Mouse (Mus musculus) liver, embryonic 11.5 days (tissue): ENCODE measurements around the gene Ess2. TPM values are rescaled to one million over a fixed set of nuclear protein-coding genes. Genes with fewer than 3 reads are reported as not detected.

Experiments used
- ATAC-seq: fragments of 200-750 bp; cut with Nextera tagmentation; replicated peaks from 2 replicates; pipeline ENCODE4 v1.8.0; 2017; ENCODE audit warnings: moderate number of reproducible peaks, mild to moderate bottlenecking, moderate TSS enrichment, moderate library complexity; ENCODE audit not compliant: low FRiP score
- DNase-seq: peaks from one replicate; pipeline ENCODE4 v3.0.0-alpha.2; 2017; ENCODE audit warnings: low spot score
- H3K27ac ChIP-seq: fragments of 300-500 bp; sonication (generic); 2 replicates; pipeline ENCODE4 v1.5.1; 2014; ENCODE audit warnings: mild to moderate bottlenecking, low read depth, low read length, control low read depth
- H3K27me3 ChIP-seq: fragments of 300-500 bp; sonication (generic); replicated peaks from 2 replicates; pipeline ENCODE4 v1.6.1; 2014; ENCODE audit warnings: low read length, mixed read lengths; ENCODE audit not compliant: control insufficient read depth, insufficient read depth
- H3K36me3 ChIP-seq: fragments of 300-500 bp; sonication (generic); 2 replicates; pipeline ENCODE4 v1.6.1; 2014; ENCODE audit warnings: mild to moderate bottlenecking, low read length, moderate library complexity, mixed read lengths; ENCODE audit not compliant: control insufficient read depth, insufficient read depth
- H3K4me1 ChIP-seq: fragments of 300-500 bp; sonication (generic); replicated peaks from 2 replicates; pipeline ENCODE4 v1.6.1; 2014; ENCODE audit warnings: low read length, mixed read lengths; ENCODE audit not compliant: control insufficient read depth, insufficient read depth
- H3K4me2 ChIP-seq: fragments of 300-500 bp; sonication (generic); 2 replicates; pipeline ENCODE4 v1.6.1; 2014; ENCODE audit warnings: mild to moderate bottlenecking, control low read depth, moderate library complexity
- H3K4me3 ChIP-seq: fragments of 300-500 bp; sonication (generic); 2 replicates; pipeline ENCODE4 v1.5.1; 2014; ENCODE audit warnings: low read depth, low read length, control low read depth
- H3K9ac ChIP-seq: fragments of 300-500 bp; sonication (generic); 2 replicates; pipeline ENCODE4 v1.6.1; 2014; ENCODE audit warnings: low read depth, low read length, control low read depth
- H3K9me3 ChIP-seq: fragments of 300-500 bp; sonication (generic); 2 replicates; pipeline ENCODE4 v1.6.1; 2016; ENCODE audit warnings: low read length, inconsistent platforms, mixed read lengths; ENCODE audit not compliant: control insufficient read depth
- WGBS: fragments of 180-500 bp; shearing (Covaris S2); extraction: QIAGEN DNeasy Blood & Tissue Kit; methylation state at CpG from one replicate; pipeline ENCODE4 v1.1.7; 2014; 5-methylcytosine and 5-hydroxymethylcytosine counted together
- polyA plus RNA-seq: library from polyadenylated mRNA; unstranded; fragments of >200 nt; fragmentation: Nextera tagmentation; extraction: Ambion mirVana; gene quantifications from 2 replicates; pipeline ENCODE4 v1.2.1, GENCODE M21; 2014

Gene Ess2
- polyA plus RNA-seq, 1 experiment from 2014 or later = 26.4 TPM

DNA sequence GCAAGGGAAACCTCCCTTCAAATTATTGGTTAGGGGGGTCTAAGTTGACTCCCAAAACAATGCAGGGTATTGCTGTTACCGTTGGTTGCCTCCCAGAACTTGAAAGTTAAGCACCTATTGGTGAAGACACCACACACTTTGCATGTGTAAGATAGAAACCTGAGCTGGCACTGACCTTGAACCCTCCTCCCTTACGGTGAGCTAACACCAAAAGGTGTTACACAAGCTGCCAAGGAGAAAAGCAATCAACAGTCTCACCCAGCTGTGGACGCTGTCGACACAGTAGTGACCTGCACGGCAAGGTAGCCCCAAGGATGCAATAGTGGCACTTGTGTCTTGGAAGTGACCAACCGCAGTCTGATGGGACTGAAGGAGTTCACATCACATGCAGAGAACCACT, 27.0 kb downstream of the Ess2 start:
- Histone ChIP-seq H3K4me1 (0 out of 2 replicates have a peak, but pooled peaks cover 3% of the 10 kb centered on the region), H3K9me3 (no peaks in the 10 kb centered on the region), H3K9ac (no peak overlapping the region), H3K36me3 (peaks cover 5% of the 10 kb centered on the region; the same call in 1 of the 2 replicates), H3K4me2 (no peak overlapping the region), H3K27me3 (no peaks in the 10 kb centered on the region), H3K4me3 (no peak overlapping the region), H3K27ac (no peak overlapping the region)
- ATAC-seq = no peak
- 72% methylated on average over 6 of the region's 6 CpGs for WGBS
- no peak for DNase-seq

DNA sequence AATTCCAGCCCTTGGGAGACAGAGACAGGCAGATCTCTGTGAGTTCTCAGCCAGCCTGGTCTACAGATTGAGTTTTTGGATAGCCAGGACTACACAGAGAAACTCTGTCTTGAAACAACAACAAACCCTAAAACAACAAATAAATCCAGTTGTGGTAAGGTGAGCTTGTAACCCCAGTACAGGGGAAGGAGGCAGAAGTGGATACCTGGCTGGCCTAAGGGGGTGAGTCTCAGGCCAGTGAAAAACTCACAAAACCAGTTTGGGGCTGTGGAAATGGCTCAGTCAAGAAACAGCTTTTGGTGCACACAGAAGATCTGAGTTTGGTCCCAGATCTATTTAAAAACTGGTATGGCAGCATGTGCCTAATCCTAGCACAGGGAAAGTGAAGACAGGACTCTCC, 29.0 kb downstream of the Ess2 start:
- H3K4me3 ChIP-seq = no peak overlapping the region
- ATAC-seq (no peak), DNase-seq (no peak)
- H3K9ac ChIP-seq = no peak overlapping the region
- H3K27me3 ChIP-seq = no peaks in the 10 kb centered on the region
- peaks cover 5% of the 10 kb centered on the region; the same call in 1 of the 2 replicates for H3K36me3 ChIP-seq
- 0 out of 2 replicates have a peak, but pooled peaks cover 3% of the 10 kb centered on the region for H3K4me1 ChIP-seq
- H3K4me2 ChIP-seq = no peak overlapping the region
- H3K27ac ChIP-seq = no peak overlapping the region
- H3K9me3 ChIP-seq = no peaks in the 10 kb centered on the region

DNA sequence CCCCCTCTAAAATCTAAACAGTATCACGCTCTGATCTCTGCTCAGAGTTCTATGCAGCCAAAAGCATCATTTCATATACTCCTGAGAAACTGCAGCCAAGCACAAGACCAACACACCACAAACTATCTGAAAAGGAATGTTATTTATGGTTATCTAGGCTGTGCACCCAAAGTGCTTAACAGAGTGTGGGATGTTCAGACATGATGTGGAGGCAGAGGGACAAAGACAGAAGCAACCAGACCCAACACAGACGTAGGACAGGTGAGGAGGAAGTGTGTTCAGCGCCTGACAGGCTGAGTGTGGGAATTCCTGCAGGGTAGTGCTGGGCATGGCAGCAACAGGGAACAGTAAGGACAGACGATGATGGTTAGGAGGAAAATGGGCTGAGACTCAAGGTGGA, 31.6 kb downstream of the Ess2 start:
- Histone ChIP-seq H3K9ac (no peak overlapping the region), H3K36me3 (peaks cover 5% of the 10 kb centered on the region; the same call in 1 of the 2 replicates), H3K4me3 (no peak overlapping the region), H3K4me1 (0 out of 2 replicates have a peak, but pooled peaks cover 3% of the 10 kb centered on the region), H3K9me3 (no peaks in the 10 kb centered on the region), H3K27ac (no peak overlapping the region), H3K27me3 (no peaks in the 10 kb centered on the region), H3K4me2 (no peak overlapping the region)
- 86% methylated on average over 4 of the region's 4 CpGs for WGBS
- DNase-seq = no peak
- ATAC-seq = no peak

DNA sequence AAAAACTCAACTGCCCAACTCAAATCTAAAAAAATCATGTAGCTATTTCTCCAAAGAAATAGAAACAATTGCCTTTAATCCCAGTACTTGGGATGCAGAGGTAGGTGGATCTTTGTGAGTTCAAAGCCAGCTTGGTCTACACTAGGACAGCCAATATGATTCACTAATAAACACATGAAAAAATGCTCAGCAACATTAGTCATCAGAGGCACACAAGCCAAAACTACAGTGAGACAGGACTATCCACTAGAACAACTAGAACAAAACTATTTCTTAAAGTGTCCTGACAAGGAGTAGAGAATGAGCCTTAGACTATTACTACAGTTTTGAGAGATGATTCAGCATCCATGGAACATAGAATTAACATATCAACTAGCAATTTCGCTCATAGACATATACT, 35.1 kb downstream of the Ess2 start:
- ATAC-seq (no peak), DNase-seq (no peak)
- peaks cover 25% of the 10 kb centered on the region for H3K4me1 ChIP-seq
- H3K27me3 ChIP-seq = no peaks in the 10 kb centered on the region
- H3K9me3 ChIP-seq = no peaks in the 10 kb centered on the region
- no peaks in the 10 kb centered on the region; the same call in 1 of the 2 replicates for H3K36me3 ChIP-seq
- H3K27ac ChIP-seq = no peak overlapping the region
- no peak overlapping the region for H3K4me2 ChIP-seq
- no peak overlapping the region for H3K9ac ChIP-seq
- H3K4me3 ChIP-seq = no peak overlapping the region
- 85% methylated on average over 1 of the region's 1 CpGs for WGBS

DNA sequence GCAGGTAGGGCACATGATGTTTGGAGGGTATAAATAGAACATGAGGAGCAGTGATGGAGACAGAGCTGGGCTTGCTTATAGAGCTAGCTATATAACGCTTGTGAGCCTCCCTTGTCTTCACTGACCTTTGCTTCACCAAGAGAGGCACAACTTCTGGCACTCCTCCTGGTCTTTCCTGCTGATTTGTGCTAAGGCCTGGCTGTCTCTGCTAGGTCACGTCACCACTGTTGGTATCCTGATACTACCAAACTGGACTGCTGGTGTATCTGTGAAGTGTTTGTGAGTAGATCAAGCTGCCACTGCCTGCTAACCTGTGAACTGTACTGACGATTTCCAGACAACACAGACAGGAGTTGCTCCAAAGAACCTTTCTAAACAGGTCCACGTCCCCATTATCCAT, 36.0 kb downstream of the Ess2 start:
- Histone ChIP-seq H3K4me3 (no peak overlapping the region), H3K36me3 (peaks cover 2% of the 10 kb centered on the region; the same call in 1 of the 2 replicates), H3K9ac (0 out of 2 replicates have a peak overlapping the region, but pooled peaks have one; percentile 16), H3K4me2 (no peak overlapping the region), H3K4me1 (peaks cover 30% of the 10 kb centered on the region), H3K27ac (no peak overlapping the region), H3K9me3 (no peaks in the 10 kb centered on the region), H3K27me3 (no peaks in the 10 kb centered on the region)
- DNase-seq = no peak
- 74% methylated on average over 4 of the region's 4 CpGs for WGBS
- no peak for ATAC-seq

DNA sequence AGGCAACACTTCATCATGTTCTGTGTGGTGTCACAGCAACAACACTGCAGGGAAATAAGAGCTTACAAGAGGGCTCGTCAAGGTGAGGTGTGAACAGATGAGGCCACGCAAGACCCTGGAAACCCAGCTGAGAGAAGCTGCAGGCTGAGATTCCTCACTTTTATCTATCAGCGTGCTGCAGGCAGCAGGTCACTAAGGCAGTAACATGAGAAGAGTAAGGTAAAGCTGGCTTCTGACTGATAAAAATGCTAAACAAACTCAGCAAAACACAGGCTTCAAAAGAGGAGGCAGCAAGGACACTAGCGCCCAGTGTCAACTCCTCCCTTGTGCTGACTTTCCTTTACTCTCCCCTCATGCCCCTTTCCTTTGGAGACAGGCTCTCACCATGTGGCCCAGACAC, 38.2 kb downstream of the Ess2 start:
- no peaks in the 10 kb centered on the region for H3K27me3 ChIP-seq
- peaks cover 30% of the 10 kb centered on the region for H3K4me1 ChIP-seq
- H3K27ac ChIP-seq = no peak overlapping the region
- peaks cover 2% of the 10 kb centered on the region; the same call in 1 of the 2 replicates for H3K36me3 ChIP-seq
- H3K9me3 ChIP-seq = no peaks in the 10 kb centered on the region
- 42% methylated on average over 4 of the region's 4 CpGs for WGBS
- H3K9ac ChIP-seq = no peak overlapping the region
- 0 out of 2 replicates have a peak overlapping the region, but pooled peaks have one; percentile 1 for H3K4me2 ChIP-seq
- no peak overlapping the region for H3K4me3 ChIP-seq
- ATAC-seq = peak; percentile 68
- DNase-seq = no peak

DNA sequence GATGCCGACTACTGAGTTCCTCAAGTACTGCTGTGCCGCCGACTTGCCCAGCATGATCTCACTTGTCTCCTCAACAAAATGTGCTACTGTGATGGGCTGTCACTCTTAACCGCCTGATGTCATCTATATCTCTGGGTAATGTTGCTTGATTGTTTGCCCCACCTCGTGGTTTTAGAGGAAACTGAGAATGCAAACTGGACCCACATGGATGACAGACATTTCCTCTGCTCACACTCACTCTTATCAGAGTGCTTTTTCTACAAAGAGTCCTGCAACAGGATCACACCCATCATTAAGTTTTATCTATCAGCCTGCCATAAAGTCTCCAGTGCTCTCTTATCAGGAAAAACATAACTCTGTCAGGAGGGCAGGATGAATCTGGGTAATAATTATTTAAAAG, 39.9 kb downstream of the Ess2 start:
- ATAC-seq = peak; percentile 71
- peaks cover 2% of the 10 kb centered on the region; the same call in 1 of the 2 replicates for H3K36me3 ChIP-seq

DNA sequence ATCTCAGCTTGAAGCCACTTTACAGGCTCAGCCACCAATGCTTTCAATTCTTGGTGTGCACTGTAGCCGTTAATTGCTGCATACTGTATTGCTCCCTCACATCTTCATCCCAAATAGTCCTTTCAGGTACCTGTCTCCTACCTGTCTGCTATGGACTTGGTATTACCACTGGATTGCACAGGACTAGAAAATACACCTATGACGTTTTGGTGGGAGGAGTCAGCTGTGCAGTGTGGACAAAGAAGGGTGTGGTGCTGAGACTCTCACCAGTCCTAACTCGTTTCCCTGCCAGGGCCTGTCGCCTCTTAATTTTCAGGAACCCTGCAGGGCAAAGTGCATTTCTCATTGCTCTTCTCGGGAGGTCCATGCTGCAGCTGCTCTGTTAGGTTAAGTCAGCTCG, 45.4 kb downstream of the Ess2 start:
- Histone ChIP-seq H3K9me3 (no peaks in the 10 kb centered on the region), H3K27ac (no peak overlapping the region), H3K4me1 (peaks cover 2% of the 10 kb centered on the region; the same call in 1 of the 2 replicates), H3K9ac (no peak overlapping the region), H3K4me2 (no peak overlapping the region), H3K4me3 (no peak overlapping the region), H3K36me3 (peaks cover 7% of the 10 kb centered on the region; the same call in 1 of the 2 replicates), H3K27me3 (no peaks in the 10 kb centered on the region)
- DNase-seq (no peak), ATAC-seq (no peak)
- 76% methylated on average over 6 of the region's 6 CpGs for WGBS

More for the DNA sequence above, 39.9 kb downstream of the Ess2 start:
- Histone ChIP-seq H3K4me1 (peaks cover 30% of the 10 kb centered on the region), H3K4me2 (no peak overlapping the region), H3K9ac (no peak overlapping the region), H3K9me3 (no peaks in the 10 kb centered on the region), H3K27ac (no peak overlapping the region), H3K27me3 (no peaks in the 10 kb centered on the region), H3K4me3 (no peak overlapping the region)
- no peak for DNase-seq
- WGBS = 46% methylated on average over 5 of the region's 5 CpGs

DNA sequence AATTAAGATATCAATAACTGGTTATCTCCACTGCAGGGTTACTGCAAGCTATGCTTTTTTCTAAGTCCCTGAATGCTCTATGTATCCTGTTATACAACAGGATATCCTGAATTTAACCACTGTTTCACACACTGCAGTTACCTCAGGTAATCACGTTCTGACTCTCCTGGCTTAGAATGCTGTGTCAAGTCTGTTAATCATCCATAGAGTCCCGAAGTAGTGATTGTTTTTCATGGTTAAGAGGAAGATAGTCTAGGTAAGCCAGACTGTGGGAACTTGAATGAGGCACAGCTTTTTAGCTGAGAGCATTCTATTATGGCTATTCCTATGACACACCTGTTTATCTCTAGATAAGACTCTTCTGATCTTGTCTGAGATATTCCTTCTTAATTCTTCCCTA, 45.9 kb downstream of the Ess2 start:
- H3K4me3 ChIP-seq = no peak overlapping the region
- WGBS = 72% methylated on average over 2 of the region's 2 CpGs
- no peak overlapping the region for H3K4me2 ChIP-seq
- no peaks in the 10 kb centered on the region for H3K9me3 ChIP-seq
- H3K27me3 ChIP-seq = no peaks in the 10 kb centered on the region
- no peaks in the 10 kb centered on the region for H3K4me1 ChIP-seq
- ATAC-seq (no peak), DNase-seq (no peak)
- H3K36me3 ChIP-seq = peaks cover 5% of the 10 kb centered on the region; the same call in 1 of the 2 replicates
- H3K27ac ChIP-seq = no peak overlapping the region
- H3K9ac ChIP-seq = no peak overlapping the region
